Mouse (Mus musculus) layer of hippocampus, adult 18-20 months (tissue): ENCODE measurements at regions not wholly inside any gene's neighbourhood (a gene's known extent, or its start where the extent isn't known, plus 50 kb on each side); places are given as distances from the start of the nearest gene placed in this dataset.
"Not testable (repeated sequence)": the region's sequence is repeated elsewhere in the genome, so short reads cannot be mapped to it uniquely, and the experiment has no call there.

Experiments
- DNase-seq, 2 experiments: peaks; one replicate each; pipeline ENCODE4 v3.0.0; 2022; ENCODE audit warnings: low spot score in 2 of 2

DNA sequence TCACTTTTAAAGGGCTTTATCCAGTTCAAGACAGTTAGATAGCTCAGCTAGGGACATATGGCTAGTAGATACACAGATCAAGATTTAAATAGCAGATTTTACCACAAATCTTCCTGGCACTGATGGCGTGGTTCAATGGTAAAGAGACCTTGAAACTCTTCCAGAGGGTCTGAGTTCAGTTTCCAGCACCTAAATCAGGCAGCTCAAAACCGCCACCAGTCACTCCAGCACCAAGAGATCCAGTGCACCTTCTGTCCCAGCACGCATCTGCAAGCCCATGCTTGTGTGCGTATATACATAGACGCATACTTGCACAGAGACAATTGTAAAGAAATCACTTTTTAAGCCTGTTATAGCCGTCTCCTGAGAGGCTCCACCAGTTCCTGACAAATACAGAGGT lies 454.0 kb upstream of the Jmjd1c start:
- no peak for DNase-seq

DNA sequence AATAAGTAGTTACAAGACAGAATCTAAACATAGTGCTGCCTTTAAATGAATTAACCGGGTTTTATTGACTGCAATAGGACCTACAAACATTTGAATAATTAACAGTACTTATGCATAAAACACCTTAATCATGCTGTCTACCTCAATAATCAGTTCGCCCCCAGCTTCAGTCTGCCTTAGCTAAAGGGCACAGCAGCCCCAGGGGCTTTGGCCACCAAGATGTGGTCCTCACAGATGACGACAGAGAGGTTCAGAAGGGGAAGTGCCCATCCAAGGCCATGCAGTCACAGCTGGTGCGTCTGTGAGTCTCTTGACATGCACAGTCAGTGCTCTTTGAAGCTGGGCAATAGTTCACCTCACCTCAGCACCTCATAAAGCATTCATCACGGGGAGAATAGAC lies 452.8 kb upstream of the Jmjd1c start:
- no peak for DNase-seq

DNA sequence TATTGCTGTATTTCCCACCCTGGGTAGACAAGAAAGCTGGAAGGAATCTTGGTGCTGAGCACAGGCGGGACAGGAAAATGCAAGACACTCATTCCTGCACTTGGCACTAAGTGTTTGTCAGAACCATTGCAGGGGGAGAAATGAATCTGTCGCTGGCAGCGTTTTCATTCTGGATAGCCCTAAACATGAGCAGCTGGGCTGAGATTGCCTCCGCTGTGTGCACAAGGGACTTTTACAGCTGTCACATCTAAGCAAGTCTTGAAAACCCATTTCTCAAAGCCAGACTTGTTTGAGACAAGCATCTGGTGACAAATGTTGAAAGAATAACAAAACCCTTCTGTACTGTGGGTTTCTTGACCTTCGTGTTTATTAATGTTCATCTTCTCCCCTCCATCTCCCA lies 438.4 kb upstream of the Jmjd1c start:
- DNase-seq = no peak

DNA sequence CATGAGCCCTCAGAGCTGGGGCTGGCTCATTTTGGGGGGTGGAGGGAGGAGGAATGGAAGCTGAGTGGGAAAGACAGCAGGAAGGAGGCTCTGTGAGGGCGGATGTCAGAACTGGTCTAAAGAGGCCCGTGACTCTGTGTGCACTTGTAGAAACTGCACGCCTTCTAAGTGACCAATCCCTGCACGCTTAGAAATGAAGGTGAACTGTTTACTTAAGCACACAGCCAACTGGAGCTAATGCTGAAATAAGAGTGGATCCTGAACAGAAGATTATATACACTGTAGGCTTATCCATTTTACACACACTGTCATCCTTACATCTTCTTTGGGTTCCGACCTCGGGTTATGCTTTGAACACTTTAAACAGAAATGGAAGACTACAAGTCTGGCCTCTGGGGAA lies 412.8 kb upstream of the Jmjd1c start:
- DNase-seq = no peak

DNA sequence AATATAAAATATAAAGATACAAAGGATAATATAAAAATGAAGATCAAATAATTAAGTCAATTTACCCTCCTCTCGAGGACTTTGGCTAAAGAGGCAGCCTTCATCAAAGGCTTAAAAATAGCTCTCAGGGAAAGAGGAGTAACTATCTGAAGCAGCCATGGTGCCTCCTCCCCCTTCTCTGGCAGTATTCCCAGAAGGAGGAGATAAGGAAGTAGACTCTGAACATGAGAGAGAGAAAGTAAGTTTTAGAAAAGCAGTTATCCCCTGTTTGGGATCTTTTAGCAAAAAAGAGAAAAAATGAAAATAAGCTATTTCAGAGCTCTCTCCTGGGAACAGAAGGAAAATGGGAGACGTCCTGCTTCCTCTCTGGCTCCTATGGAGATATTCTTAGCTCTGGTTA lies 406.7 kb upstream of the Jmjd1c start:
- not testable (repeated sequence) for DNase-seq

DNA sequence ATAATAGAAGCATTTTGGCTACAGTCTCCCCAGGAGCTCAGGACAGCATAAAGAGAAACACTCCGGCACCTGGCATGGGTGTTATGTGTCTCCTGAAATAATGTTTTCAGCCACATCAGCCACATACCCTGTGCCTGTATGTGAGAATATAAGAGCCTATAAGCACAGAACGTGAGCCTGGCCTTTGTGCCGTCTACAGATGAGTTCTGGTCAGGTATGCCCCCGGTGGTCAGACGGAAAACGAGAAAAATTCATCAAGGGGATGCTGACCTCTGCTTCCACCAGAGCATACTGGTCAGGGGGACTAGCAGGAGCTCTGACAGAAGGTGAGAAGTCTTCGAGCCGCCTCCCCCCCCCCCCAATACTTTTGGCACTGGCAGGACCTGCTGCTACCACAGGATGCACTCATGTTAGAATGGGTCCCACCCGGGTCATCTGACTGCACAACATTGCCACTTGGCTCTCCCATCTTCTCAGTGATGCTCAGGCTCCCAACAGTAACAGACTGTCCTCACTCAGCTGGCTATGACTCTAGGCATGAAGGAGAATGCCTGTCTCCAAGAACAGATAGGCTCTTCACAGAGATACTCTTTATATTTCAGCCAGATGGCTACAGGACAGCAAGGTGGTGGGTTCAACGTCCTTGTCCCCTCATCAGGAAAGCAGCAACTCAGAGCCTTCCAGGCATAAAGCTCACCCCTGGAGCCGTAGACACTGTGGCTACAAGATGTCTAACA lies 401.2 kb upstream of the Jmjd1c start:
- DNase-seq = no peak

DNA sequence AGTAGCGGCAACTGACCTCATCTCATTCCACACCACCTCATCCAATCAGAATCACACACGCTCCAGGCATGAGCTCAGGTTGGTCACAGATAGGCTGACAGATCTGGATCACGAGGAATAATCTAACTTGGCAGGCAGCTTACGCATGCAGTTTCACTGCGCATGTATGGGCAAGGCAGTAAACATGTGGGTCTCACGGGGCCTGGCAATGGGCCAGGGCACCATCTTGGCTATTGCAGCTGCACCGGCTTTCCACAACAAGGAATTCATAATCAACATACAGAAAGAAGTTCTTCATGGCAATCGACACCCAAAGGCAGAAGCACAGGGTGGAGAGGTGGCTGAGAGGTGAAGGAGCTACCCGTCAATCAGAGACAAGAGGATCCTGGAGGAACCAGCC lies 381.0 kb upstream of the Jmjd1c start:
- not testable (repeated sequence) for DNase-seq

DNA sequence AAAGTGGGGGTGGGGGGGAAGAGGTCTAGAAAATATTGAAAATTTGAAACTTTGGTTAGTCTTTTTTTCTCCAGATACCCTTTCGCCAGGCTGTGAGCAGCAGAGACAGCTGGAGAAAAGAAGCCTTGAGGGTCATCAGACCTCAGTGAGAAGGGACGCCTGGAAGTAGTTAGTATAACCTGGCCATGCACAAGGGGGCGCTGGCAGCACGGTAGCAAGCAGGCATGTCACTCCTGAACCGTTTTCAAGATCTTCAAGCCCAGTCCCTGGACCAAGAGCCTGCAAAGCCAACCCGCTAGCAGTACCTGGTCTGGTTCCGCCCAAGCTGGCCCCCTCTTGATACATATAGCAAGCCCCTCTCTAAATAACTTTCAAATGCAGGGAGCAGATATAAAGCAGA lies 378.0 kb upstream of the Jmjd1c start:
- no peak for DNase-seq

DNA sequence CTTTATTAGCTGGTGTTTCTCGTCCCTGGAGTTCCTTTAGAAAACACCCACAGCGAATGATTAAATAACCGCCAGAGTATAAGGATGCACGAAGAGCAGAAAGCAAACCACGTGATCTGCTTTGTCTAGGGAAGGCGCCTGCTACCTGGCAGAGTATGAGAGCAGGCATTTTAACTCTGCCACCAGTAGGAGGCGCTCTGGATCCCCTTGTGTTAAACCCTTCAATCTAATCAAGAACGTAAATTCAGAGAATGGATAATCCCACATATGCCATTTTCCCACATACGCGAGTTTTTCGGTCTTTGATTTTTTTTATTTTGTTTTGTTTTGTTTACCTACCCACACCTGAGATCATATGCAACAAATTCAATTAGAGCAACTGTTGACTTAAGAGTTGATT lies 376.1 kb upstream of the Jmjd1c start:
- no peak for DNase-seq

DNA sequence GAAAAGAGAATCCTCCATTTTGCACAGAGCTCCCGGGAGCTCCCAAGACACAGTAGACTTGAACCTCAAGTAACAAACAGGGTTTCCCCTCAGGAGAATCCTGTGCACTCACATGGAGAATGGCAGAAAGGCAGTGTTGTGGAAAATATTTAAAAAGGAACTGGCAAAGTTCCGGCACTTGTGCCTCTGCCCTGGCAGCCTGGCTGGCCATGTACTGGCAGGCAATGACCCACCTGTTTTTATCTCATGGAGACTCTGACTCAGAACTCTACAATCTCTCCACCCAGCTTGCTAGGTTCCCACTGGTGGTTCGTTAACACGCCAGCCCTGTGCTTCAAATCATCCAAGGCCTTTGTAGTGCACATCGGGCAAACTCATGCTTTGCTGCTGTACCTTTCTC lies 362.3 kb upstream of the Jmjd1c start:
- DNase-seq = no peak

DNA sequence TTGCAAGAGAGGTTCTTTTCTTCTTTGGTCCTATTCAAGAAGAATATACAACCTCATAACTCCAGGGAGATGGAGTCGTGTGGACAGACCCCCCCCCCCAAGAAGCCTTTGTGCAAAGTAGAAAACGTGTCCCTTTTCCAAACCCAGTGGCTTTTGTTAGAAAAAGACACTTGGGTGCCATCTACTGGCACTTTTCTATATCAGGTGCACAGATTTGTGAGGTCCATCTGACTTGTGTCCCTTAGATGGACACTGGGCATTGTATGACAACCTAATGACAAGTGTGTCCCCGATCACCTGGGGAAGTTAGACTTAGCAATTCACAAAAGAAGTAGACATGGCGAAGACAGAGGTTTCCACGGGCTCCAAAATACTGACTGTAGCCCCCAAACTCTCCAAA lies 361.1 kb upstream of the Jmjd1c start:
- no peak for DNase-seq

DNA sequence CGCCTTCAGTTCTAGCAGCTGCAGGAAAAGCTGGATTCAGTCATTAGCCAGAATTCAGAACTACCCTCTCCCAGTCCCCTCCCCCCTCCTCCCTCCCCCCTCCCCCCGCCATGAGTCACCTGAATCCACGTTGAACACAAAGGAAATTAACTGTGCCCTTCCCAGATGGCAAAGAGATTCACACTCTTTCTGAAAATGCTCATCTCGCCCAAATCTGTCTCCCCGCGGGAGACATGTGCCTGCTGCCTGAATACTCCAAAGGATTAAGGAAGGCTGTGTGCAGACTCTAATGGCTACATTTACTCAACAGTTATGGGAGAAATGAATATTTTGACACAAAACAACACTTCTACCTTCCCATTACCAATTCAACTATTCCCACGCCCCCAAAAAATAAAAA lies 356.9 kb upstream of the Jmjd1c start:
- no peak for DNase-seq

DNA sequence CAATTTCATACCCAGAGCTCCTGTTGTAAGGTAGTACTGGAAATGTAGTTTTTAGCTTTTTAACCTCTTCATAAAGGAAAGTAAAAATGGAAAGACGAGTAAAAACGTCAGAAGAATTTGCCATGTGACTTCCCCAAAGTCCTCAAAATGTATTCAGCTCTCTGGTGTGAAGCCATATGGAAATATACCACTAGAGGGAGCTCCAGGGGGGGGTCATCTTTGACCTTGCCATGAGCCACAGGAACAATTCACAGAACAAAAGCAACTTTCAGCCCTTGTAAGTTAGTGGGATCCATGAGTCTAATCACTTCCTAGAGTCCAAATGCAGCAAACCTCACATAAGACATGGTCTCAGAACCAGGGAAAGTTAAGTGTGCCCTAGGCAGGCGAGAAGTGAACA lies 354.1 kb upstream of the Jmjd1c start:
- DNase-seq = peak in 1 of 2 experiments; percentile 19

DNA sequence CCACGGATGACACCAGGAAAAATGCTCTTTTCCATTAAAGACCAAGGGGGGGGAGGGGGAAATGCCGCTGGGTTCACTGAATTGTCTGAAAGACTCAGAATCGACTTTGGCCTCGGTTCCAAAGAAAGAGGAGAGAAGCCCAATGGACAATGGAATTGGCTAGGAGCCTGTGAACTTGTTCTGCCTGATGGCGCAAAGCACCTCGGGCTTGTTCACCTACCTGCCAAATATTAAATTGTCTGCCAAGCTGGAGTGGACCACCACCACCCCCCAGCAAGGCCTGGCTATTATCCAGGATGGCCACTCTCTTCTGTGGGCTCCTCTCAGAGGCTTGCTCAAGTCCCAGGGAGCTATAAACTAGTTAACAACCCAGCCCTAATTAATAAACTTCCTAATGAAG lies 352.7 kb upstream of the Jmjd1c start:
- no peak for DNase-seq

DNA sequence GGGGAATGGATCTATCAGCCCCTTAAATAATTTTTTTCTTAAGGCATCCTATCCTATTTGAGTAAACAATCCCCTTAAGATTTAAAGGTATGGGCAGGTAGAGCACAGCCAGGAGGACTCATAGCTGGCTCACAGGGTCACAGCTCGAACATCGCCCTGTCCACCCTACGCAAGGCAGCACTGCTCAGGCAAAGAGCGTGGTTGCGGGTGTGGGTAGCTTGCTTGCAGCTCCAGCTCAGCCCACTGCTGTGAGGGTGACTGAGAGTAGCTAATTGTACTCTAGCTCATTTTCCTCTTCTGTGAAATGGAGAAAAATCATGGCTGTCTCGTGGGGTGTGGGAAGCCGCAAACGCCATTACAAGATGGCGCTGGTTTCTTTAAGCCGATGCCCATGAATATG lies 350.1 kb upstream of the Jmjd1c start:
- no peak for DNase-seq

DNA sequence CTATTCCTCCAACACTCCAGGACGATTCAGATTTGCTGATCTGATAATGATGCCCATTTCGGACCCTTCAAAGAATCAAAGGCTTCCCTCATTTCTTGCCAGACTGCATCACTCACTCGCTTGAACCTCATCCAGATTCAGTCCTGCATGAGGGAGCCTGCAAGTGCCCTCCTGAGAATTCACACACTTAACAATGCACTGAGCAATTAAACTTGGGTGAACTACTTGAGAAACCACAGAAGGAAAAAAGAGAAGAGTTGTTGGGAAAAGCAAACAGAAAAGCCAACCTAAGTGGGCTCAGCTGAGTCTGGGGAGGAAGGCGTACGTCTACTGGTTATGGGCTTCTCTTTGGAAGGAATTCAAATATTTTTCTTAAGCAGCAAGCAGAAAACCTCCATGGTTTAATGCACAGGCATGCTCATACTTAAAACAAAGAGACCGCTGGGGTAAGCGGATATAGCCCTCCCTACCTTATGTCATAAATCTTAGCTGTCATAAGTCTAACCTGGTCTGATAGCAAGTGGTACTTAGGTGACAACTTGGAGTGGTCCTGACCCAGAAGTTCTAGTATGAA lies 343.6 kb upstream of the Jmjd1c start:
- no peak for DNase-seq

DNA sequence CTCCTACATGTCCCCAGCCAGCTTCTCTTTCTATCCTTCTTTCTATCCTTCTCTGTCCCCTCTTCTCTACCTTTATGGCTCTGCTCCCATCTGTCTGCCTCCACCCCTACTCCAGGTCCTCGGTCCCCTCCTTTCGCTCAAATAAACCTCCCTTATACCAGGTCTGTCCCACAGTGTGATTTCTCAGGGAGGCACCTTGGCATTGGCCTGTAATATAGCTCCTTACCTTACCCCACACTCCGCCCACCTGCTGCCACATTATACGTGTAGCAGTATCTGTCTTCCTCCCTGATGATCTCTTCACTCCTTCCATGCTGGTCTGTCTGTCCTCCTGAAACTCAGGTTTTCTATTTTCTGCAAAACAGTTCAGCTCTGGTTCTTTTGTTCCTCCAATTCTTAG lies 339.1 kb upstream of the Jmjd1c start:
- DNase-seq = no peak

DNA sequence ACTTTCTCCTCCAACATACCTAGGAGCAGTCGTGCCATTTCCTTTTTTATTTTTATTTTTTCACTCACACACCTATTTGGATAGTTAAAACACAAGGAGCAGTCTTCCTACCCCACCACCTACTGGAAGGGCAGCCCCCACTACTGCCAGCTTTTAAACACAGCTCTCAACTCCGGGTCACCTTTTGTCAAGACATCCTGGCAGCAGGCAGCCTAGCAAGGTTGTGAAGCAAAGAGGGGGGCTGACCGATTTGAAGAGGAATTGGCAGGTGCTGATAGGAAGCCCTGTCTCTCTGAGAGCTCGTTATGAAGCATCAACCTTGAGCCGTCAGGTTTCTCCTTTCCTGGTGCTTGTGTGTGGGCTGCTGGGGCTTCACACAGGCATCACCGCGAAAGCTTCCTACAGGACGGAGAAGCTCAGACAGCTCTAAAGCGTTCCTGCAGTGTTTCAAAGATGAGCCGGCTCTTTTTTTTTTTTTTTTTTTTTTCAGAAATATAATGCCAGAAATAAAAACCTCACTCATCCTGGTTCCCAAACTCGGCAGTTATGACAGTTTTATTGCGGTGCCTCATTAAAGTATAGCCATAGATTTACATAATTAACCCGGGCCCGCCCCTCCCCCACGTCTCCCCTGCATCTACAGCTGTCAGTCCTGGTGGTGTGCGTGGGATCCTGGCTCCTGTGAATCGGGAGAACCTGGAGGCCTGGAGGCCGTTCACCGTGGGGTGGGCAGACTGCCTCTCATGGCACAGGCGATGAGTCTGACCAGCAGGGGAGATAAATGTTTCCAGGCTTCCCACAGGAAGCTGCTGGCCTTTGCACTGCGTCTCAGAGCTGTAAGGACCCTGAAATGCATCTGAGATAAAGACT lies 325.5 kb upstream of the Jmjd1c start:
- peak; percentile 9 to 30 for DNase-seq

DNA sequence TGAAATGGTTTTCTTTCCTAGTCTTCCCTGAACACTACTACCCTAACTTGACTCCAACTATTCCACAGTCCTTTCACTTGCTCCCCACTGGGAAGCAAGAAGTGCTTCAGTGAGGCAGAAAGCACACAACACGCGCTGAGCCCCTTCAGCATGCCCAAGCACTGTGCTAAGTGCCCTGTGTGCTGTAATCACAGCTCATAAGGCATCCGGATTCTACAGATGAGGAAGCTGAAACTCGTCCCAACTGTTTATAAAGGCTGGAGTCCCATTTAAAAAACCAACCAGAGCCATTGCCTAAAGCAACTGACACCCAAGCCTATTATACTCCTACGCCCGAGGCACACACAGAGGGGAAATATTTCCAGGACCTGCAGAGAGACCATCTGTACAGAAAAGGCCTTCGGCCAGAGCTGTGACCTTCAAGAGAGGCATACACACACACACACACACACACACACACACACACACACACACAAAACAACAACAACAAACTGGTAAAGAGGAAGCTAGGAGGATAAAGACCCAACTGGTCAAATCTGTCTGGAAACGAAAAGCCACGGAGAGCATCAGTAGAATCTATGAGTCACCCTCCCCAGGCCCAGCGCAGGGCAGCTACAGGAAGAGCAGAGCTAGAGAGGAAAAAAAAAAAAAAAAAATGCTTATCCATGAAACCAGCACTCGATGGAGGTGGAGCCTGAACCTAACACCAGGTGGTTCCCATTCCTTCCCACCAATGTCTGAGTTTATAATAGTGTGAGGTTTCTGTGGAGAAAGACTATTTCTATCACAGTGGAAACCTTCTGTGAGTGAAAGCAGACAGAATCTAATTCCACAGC lies 315.4 kb upstream of the Jmjd1c start:
- no peak for DNase-seq

DNA sequence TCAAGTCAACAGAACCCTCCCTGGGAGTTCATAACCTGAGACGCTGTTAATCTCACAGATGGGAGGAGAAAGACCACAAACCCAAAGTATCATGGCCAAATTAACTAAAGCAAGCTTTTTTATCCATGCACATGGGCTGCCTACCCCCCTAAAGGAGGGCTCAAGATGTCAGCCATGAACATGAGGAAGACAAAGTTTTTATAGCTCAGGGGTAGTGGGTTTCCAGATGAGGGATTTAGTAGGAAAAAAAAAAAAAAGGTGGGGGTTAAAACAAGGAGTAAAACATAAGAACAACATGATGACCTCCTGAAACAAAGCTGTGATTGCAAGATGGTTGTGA lies 314.8 kb upstream of the Jmjd1c start:
- no peak for DNase-seq

DNA sequence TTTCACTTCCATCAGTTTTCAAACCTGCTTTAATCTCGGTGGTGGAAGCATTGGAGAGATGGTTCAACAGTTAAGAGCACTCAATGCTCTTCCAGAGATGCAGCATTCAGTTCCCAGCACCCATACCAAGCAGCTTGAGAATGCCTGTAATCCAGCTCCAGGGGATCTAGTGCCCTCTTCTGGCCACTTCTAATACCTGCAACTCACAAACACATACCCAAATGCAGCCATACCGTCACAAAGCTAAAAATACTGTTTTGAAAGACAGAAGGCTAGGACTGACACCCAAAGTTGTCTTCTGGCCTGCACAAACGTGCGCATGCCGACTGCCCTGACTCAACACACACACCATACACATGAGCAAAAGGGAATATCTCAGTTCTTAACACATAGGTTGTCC lies 313.9 kb upstream of the Jmjd1c start:
- DNase-seq = no peak

DNA sequence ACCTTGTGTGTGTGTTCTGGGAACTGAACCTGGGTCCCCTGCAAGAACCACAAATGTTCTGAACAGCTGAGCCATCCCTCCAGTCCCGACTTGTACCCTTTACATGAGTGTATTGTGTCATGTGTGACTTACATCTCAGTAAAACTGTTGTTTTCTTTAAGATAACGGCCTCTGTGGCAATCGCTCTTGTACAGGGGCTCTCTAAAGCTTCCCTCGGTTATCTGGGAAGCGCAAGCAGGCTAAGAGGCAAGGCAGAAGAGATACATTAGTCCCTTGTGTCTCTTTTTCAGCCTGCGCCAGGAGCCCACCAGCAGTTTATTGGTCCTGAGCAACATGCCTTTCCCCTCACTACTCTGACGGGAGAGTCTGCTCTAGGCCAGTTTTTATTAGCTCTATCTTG lies 308.1 kb upstream of the Jmjd1c start:
- no peak for DNase-seq
